Mouse (Mus musculus): ENCODE data around the gene Btf3. TPM values are rescaled to one million over a fixed set of nuclear protein-coding genes. Genes with fewer than 3 reads are reported as not detected.
A peak's percentile ranks its signal among the peaks of the same experiment; 100 is the strongest.

Gene Btf3
- total RNA-seq, 2 experiments from 2014 or later: 378 to 399 TPM

DNA sequence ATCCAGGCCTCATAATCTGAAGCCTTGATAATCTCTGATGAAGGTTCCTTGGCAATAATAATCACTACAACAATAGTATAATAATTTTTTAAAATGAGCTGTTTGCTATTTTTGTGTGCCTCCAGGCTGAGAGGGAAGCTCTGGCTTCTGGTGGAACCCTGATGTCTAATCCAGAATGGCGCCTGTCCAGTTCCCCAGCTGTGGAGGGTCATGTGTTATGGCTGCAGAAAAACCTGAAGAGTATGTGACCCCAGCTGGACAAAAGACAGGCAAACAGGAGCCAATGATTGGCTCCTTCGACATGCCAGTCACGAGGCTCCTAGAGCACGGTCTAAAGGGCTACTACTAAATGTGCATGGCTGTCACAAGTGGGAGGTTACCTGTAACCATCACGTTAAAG is 23.7 kb upstream of the Btf3 start:
- no peak for DNase-seq

DNA sequence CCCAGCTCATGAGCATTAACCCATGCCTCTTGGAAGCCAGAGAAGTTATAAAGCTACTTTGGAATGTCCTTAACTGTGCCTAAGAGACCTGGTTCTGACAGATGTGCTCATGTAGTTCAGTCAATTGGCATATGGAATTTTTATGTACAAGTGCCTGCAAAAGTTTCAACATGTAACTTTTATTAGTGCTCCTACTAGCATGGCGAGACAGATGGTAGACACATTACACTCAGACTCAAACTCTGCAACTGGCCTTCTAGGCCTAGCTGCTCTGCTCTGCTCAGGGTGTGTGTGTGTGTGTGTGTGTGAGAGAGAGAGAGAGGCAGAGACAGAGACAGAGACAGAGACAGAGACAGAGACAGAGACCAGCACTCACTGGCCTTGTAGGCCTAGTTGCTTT is 19.4 kb upstream of the Btf3 start:
- DNase-seq: no peak

DNA sequence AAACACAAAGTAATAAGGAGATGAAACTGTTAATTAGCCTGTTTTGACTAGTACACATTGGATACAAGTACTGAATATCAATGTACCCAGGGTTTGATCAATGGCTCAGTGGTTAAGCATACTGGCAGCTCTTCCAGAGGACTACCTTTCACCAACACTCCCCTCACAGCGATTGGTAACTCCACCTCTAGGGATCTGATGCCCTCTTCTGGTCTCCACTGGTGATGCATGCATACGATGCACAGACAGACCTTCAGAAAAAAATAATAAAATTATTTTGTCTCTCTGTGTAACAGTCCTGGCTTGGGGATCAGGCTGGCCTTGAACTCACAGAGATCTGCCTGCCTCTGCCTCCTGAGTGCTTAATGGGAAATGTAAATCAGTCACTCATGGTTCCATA is 15.3 kb upstream of the Btf3 start:
- peak; percentile 32 to 50 for DNase-seq

DNA sequence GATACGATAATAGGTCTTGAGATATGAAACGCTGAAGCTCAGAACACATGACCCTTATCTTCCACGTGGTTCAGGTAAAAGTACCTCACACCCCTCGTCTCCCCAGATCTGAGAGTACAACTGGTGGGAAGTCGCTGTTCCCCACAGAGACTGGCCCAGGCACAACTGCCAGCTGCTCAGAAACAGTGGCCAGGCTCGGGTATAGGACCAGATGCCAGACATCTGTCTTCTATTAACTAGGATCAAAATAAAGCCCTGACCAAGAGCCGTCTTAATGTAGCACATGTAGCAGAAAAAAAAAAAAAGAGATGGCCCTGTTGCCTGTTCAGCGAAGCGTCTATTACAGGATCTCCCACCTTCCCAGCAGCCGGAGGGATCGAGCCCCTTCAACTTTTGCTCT is 8.2 kb upstream of the Btf3 start:
- DNase-seq: no peak

DNA sequence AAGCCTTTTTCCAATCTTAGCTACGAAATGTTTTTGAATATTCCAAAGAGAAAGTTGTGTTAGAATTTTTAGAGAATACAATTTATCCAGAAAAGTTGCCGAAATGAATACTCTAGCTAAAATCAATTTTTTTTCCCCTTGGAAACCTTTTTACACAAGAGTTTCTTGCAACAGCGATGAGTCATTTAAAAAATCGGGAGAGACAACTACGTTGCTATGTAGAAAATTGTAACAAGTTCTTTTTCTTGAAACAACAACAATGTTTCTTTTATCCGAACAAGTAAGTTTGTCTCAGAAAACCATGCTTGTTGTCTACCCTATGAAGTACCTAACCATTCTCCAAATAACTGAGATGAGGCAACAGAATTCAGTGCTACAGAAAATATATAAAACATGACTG is 1.1 kb upstream of the Btf3 start:
- DNase-seq: no peak

DNA sequence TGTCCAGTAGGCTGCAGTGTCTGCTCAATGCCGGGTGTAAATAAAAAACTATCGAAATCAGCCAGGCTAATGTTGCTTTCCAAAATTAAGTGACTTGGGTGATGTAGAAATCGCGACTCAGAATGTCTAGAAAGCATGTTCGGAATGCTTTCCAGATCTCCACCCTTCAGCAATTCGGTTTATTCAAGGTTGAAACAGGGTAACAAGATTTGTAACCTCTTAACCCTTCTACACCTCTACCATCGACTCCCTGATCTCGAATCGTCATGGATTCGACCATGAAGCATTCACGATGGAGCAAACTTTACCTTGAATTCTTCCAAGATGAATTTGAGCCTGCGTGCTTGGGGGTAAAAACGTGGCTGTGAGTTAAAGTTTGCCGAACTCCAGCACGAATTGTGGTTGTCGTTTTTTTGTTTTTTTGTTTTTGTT is 456 bp upstream of the Btf3 start:
- DNase-seq: peak in 1 of 2 experiments; percentile 6

DNA sequence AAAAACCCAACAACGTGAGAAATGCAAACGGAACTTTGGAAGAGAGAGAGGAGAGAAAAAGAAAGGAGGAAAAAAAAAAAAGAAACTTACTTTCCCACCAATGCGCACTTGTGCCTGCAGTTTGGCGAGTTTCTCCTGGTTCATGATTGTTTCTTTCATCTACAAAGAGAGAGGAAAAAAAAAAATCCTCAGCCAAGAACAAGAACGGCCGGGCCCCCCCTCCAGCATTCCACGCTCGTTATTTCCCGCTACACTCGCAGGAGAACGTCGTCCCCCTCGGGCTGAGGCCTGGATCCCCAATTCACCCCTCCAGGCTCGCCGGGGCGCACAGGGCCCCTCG is 696 bp downstream of the Btf3 start:
- no peak for DNase-seq

DNA sequence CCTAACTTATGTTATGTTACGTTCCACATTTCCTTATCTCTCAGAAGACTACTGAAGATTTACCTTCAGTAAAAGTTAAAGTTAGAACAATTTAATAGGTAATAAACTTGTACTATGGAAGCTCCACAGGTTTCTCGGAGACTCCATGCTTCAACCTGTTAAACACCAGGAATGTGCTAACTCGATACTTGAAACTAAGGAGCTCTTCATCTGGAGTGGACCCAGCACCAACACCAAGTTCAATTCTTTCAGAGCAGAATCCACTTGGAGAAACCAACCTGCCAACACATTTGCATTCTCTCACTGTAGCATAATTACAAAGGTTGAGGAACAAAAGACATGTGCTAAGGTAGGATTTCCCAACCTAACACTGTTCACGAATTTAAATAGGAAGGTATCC is 1.7 kb downstream of the Btf3 start:
- no peak for DNase-seq

DNA sequence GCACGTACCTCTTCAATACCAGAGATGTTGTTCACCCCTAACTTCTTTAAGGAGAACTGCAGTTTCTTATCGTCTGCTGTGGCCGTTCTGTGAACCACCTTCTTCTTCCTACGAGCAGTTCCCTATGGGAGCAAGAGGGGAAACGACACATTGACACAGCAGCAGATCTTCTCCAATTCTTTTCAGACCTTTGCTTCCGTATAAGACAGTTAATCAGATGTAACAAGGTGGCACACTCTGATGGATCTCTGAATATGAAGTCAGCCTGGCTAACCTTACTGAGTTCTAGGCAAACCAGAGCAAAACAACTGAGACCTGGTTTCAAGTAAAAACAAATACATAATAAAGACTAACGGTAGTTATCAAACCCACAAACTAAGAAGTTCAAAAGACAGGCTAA is 3.2 kb downstream of the Btf3 start:
- DNase-seq: no peak

DNA sequence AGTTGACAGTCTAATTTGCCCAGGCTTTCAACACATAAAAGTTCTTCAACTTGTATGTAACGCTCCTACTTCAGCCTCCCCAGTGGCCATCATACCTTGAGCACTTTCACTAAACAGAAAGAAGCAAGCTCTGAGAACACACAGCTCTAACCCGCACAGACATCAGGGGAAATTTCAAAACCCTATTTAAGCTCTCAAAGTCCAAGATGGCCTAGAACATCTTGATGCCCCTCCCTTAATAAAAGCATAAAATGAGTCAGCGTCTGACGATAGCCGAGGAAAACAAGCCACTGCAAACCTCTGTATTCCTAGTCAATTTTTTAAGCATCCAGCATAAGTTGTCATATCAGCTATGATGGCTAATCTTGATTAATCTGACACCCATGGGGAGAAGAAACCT is 5.2 kb downstream of the Btf3 start:
- DNase-seq: no peak

DNA sequence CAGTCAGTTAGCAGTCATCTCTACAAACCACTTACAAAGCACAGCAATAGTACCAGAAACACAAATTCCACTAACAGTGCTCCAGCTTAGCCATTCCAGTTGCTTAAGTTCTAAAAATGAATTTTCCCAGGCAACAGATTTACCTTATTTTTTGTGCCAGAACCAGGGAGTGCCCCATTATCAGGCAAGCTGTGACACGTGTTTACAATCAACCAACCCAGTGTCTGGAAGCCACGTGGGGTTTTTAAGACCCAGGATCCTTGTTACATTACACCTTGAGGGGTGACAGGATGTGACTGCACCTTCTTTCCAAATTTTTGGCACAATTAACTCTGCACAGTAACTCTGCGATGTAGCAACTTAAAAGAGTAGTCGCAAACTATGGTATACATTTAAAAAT is 8.1 kb downstream of the Btf3 start:
- DNase-seq: no peak

DNA sequence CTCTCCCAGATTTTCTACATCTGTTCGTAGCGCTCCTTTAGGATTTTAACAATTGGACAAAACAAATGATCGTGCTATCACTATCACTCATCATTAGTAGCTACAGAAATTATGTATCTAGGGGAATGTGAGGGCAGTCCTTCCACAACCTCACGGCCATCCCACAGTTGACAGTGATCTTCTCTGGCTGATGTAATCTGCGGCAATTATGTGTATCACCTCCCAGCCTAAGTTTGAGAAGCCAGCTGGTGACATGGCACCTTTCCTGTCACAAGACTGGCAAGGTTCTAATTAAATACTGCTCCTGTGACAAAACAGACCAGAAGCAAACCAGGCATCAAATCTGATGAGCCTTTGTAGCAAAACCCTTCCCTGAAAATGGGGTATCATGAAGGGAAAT is 8.8 kb downstream of the Btf3 start:
- DNase-seq: no peak

DNA sequence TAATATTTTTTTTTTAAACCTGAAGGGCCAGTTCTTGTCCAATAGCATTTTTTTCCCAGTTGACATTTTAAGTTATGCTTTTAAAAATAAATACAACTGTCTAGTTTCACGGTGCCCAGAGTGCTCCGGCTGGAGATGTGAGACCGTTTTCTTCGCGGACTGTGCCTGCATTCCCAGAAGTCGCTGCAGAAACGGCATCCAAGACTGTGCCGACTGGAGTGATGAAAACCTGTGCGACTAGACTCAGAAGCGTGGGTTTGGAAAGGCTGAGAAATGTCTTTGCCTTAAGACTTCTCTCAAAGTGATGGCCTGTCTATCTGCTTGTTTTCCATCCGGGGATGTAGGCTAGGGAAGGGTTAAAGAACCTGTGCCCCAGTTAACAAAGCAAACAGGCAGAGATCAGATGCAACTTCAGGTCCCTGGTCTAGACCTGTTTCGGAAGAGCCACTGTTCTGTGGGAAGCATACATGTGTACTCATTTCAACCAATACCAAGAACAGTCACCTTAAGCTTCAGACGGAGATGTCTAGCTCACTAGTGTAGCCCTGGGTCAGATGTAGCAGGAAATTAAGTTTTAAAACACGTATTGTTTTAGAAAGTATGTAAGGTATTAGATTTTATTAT is 9.8 kb downstream of the Btf3 start:
- DNase-seq: no peak

DNA sequence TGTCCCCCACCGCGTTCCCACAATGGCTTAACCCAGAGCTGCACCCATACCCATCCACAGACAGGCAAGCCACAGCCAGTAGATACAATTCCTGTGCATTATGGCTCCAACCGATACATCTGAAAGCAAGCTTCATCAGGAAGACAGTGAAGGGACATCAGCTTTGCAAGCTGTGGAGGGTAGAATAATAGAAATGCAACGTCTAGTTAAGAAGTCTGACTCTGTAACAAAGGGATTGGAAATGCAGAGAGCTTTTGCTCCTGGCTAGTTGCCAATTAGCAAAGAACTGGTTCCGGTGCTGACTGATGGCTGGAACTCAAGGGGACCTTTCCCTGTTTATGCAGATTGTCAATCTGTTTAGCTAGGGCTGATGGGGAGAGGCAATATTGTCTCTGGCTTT is 10.4 kb downstream of the Btf3 start:
- DNase-seq: no peak

DNA sequence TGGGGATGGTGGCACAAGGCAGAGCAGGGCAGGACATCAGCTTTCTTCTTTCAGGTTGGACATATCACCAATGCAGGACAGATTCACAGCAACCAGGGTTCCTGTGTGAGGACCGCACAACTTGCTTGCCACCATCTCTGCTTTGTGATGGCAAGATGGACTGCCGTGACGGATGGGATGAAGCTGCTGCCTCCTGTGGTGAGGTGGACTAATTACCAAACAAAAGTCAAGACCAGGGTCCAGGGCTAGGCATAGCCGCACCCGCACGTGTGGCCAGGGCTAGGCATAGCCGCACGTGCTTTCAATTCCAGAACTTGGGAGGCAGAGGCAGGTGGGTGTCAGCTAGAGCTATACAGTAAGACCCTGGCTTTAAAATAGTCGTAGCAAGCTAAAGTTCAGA is 11.5 kb downstream of the Btf3 start:
- no peak for DNase-seq

DNA sequence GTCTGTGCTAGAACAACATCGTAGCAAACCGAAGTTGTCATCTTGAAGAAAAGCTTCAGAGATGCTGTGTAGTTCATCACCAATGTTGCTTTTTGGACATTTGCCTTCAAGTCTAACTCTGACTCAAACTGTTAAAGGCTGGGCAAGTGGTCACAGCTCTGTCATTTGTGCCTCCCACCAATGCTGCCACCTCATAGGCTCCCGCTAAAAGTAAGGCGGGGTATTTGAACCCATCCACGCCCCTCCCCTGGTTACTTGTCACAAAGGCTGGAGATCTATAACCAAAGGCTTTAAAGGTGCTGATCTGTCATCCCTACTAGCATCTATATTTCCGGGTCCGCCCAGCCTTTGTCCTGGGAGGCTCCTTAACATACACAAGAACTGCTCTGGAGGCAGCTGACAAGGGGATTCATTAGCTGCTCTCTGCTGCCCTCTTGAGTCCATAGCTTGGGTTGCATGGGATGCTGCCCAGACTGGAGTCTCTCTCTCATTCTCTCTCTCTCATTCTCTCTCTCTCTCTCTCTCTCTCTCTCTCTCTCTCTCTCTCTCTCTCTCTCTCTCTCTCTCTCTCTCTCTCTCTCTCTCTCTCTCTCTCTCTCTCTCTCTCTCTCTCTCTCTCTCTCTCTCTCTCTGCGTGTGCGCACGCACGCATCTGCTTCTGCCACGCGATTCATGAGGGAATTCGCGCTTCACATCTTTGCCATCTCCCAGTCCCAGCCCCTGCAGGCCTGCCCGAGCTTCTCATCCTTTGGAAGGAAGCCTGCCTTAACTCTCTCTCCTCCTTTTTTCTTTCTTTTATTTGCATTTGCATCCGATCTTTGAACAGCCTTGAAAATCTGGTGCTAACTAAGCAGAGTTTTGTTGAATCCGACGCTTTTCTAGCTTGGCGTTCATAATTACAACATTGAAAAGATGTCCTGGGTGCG is 17.7 kb downstream of the Btf3 start:
- peak; percentile 75 to 84 for DNase-seq

DNA sequence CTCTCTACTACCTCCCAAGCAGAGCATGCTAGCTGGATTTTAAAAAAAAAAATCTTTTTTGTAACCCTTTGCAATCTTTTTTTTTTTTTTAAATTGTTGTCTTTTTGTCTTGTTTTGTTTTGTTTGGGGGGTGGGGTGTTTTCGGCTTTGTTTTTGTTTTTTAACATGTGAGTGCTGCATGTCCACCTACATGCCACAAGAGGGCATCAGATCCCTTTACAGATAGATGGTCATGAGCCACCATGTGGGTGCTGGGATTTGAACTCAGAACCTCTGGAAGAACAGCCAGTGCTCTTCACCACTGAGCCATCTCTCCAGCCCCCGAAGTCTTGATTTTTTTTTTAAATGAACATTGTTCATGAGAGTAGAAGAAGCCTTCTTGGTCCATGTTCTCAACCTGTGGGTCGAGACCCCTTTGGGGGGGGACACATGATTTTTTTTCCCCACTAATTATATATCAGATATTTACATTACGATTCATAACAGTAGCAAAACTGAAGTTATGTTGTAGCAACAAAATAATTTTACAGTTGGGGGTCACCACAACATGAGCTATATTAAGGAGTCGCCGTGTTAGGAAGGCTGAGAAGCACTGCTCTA is 18.8 kb downstream of the Btf3 start:
- DNase-seq: no peak

DNA sequence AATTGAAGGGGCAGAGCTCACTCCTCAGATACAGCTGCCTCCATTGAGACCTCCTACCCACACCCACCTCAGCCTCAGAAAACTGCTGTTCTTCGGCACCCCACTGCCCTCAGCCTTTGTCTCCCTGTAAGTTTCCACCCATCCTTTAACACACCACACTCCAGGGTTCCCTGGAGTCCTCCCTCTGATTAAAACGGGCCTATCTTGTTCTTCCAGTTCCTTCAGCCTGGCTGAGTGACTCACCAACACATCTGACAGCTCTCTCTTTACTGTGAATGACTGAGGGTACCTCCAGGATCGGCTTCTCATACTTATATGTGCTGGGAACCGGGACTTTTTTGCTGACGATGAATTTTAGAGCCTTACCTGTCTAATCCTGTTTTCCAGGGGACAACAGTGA is 20.7 kb downstream of the Btf3 start:
- no peak for DNase-seq

DNA sequence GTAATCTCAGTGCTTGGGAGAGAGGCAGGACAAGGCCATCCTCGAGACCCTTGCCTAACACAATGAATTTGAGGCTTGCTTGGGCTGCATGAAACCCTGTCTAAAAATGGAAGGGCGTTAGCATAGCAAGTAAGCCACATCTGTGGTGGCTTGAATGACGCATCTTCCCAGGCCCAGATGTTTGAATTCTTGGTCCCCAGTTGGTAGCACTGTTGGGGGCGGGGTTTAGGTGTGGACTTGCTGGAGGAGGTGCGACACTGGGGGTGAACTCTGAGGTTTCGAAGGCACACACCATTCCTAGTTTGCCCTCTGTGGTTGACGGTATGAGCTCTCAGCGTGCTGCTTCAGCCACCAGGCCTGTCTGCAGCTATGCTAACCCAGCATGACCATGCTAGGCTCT is 25.1 kb downstream of the Btf3 start:
- no peak for DNase-seq

DNA sequence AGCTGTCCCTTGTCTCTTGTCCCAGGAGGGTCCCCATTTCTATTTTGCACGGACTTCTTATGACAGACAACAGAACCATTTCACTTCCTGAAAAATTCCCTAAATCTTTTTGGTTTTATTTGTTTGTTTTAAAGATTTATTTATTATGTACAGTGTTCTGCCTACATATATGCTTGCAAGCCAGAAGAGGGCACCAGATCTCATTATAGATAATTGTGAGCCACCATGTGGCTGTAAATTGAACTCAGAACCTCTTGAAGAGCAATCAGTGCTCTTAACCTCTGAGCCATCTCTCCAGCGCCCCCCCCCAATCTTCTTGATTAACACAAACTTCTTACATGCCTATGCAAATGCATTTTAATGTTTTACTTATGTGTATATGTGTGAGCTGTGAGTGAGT is 26.1 kb downstream of the Btf3 start:
- no peak for DNase-seq

DNA sequence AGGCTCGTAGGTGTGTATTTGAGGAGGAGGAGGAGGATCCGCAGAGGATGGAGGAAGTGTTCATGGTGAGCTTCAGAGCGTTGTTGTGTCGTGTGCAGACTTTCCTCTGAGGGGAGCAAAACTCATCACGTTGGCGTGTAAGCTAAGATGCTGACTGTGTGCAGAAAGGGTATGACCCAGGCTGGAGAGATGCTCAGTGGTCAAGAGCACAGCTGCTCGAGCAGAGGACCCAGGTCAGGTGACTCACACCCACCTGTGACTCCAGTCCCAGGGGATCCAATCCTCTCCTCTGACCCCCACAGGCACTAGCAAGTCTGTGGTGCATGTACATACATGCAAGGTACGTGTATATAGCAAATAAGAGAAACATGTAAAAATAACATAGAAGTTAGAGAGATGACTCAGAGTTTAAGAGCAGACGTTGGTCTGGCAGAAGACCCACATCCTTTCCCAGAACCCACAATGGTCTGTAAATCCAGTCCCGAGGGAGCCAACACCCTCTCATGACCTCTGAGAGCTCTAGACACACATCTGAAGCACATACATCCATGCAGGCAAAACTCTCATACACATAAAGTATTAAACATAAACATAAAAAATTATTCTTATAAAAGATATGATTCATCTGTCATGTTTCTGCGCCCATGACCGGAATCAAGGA is 35.7 kb downstream of the Btf3 start:
- no peak for DNase-seq

DNA sequence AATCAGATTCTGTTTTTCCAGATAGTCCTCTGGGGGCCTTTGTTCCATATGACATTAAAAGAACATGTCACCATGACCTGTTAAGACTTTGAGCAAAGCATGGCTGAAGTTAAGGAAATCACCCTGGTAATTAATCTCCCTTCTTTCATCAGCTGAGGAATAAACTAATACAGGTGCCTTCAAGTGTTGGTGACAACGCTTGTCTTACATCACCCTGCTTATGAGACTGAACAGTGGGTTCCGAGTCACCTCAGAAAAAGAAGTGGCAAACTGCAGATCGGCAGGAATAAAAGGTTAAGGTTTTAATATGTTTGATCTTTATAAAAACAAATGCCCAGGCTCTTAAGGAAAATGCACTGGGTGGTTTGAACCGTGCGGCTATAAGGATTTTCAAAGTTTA is 37.1 kb downstream of the Btf3 start, which contains the start of gene Gm21976:
Gm21976 (plus strand) TSS at position 202 of the 400 bp plus-strand sequence.
- no peak for DNase-seq

DNA sequence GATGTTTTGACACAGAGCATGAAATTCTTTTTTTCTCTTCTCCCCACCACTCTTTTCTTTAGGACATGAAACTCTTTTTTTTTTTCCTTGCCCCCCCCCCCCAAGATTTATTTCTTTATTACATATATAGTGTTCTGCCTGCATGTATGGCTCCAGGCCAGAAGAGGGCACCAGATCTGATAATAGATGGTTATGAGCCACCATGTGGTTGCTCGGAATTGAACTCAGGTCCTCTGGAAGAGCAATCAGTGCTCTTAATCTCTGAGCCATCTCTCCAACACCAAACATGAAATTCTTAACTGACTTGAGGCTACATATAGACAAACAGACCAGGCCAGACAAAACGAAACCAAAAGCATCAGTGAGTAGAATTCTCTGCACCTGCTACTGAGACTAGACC is 39.3 kb downstream of the Btf3 start:
- DNase-seq: no peak
